Mouse (Mus musculus) hindbrain, embryonic 16.5 days (tissue): Measurements from ENCODE around the gene Gas7. TPM values are rescaled to one million over a fixed set of nuclear protein-coding genes. Genes with fewer than 3 reads are reported as not detected.

Experiments
- ATAC-seq: fragments of 200-750 bp; cut with Nextera tagmentation; 2 replicates; pipeline ENCODE4 v1.8.0; 2017; ENCODE audit warnings: moderate TSS enrichment, moderate library complexity
- H3K27ac ChIP-seq: fragments of 300-500 bp; sonication (generic); 2 replicates; pipeline ENCODE4 v1.5.1; 2014; ENCODE audit warnings: low read depth, mild to moderate bottlenecking, control low read depth, low read length, moderate library complexity
- H3K27me3 ChIP-seq: fragments of 300-500 bp; sonication (generic); replicated peaks from 2 replicates; pipeline ENCODE4 v1.6.1; 2014; ENCODE audit warnings: low read length; ENCODE audit not compliant: control insufficient read depth, insufficient read depth
- H3K36me3 ChIP-seq: fragments of 300-500 bp; sonication (generic); 2 replicates; pipeline ENCODE4 v1.6.1; 2014; ENCODE audit warnings: mild to moderate bottlenecking, low read length, moderate library complexity, mixed read lengths; ENCODE audit not compliant: control insufficient read depth, insufficient read depth
- H3K4me1 ChIP-seq: fragments of 300-500 bp; sonication (generic); 2 replicates; pipeline ENCODE4 v1.6.1; 2014; ENCODE audit warnings: low read depth, low read length; ENCODE audit not compliant: control insufficient read depth, insufficient read depth
- H3K4me2 ChIP-seq: fragments of 300-500 bp; sonication (generic); 2 replicates; pipeline ENCODE4 v1.6.1; 2014; ENCODE audit warnings: mild to moderate bottlenecking, low read length, control low read depth, moderate library complexity
- H3K4me3 ChIP-seq: fragments of 300-500 bp; sonication (generic); 2 replicates; pipeline ENCODE4 v1.5.1; 2014; ENCODE audit warnings: mild to moderate bottlenecking, low read length, control low read depth, moderate library complexity
- H3K9ac ChIP-seq: fragments of 300-500 bp; sonication (generic); 2 replicates; pipeline ENCODE4 v1.6.1; 2014; ENCODE audit warnings: low read depth, mild to moderate bottlenecking, control low read depth, low read length, moderate library complexity
- H3K9me3 ChIP-seq: fragments of 300-500 bp; sonication (generic); 2 replicates; pipeline ENCODE4 v1.6.1; 2014; ENCODE audit warnings: mild to moderate bottlenecking, low read length, moderate library complexity; ENCODE audit not compliant: control insufficient read depth
- WGBS: fragments of 180-500 bp; shearing (Covaris S2); extraction: QIAGEN DNeasy Blood & Tissue Kit; methylation state at CpG from one replicate; pipeline ENCODE4 v1.1.7; 2014; 5-methylcytosine and 5-hydroxymethylcytosine counted together
- polyA plus RNA-seq: library from polyadenylated mRNA; unstranded; fragments of >200 nt; fragmentation: Nextera tagmentation; extraction: Ambion mirVana; gene quantifications from 2 replicates; pipeline ENCODE4 v1.2.1, GENCODE M21; 2015

The Gas7 gene
- polyA plus RNA-seq, 1 experiment from 2014 or later, result 34.8 TPM

GRCm38 (mm10) chr11:67667531-67668332 lies 212.5 kb downstream of the Gas7 start:
- no peaks in the 10 kb centered on the region for H3K36me3 ChIP-seq
- no peak overlapping the region; the same call in 1 of the 2 replicates for H3K27ac ChIP-seq
- WGBS, result 64% methylated on average over 13 of the region's 13 CpGs
- H3K9ac ChIP-seq, result no peak overlapping the region
- no peaks in the 10 kb centered on the region for H3K9me3 ChIP-seq
- peaks cover 8% of the 10 kb centered on the region for H3K4me1 ChIP-seq
- no peak overlapping the region for H3K4me3 ChIP-seq
- H3K4me2 ChIP-seq, result no peak overlapping the region
- ATAC-seq, result peak; percentile 76
- H3K27me3 ChIP-seq, result no peaks in the 10 kb centered on the region

GRCm38 (mm10) chr11:67668460-67669007 lies 213.3 kb downstream of the Gas7 start:
- Histone ChIP-seq H3K36me3 (no peaks in the 10 kb centered on the region), H3K9ac (no peak overlapping the region), H3K4me2 (no peak overlapping the region), H3K4me3 (no peak overlapping the region), H3K9me3 (no peaks in the 10 kb centered on the region), H3K4me1 (peaks cover 8% of the 10 kb centered on the region), H3K27ac (no peak overlapping the region), H3K27me3 (no peaks in the 10 kb centered on the region)
- WGBS, result 94% methylated on average over 3 of the region's 3 CpGs
- ATAC-seq, result no peak

GRCm38 (mm10) chr11:67670031-67670430 lies 214.8 kb downstream of the Gas7 start:
- Histone ChIP-seq H3K9ac (no peak overlapping the region), H3K4me2 (no peak overlapping the region), H3K4me3 (no peak overlapping the region), H3K27me3 (no peaks in the 10 kb centered on the region), H3K4me1 (peaks cover 8% of the 10 kb centered on the region), H3K36me3 (no peaks in the 10 kb centered on the region), H3K27ac (no peak overlapping the region), H3K9me3 (no peaks in the 10 kb centered on the region)
- 97% methylated on average over 6 of the region's 6 CpGs for WGBS
- no peak for ATAC-seq

- no peak for ATAC-seq
- H3K36me3 ChIP-seq, result no peaks in the 10 kb centered on the region
- H3K9me3 ChIP-seq, result no peaks in the 10 kb centered on the region
- no peaks in the 10 kb centered on the region for H3K27me3 ChIP-seq
- H3K4me1 ChIP-seq, result peaks cover 8% of the 10 kb centered on the region
- H3K4me3 ChIP-seq, result no peak overlapping the region
- 85% methylated on average over 5 of the region's 5 CpGs for WGBS
- no peak overlapping the region for H3K27ac ChIP-seq
- H3K4me2 ChIP-seq, result no peak overlapping the region
- no peak overlapping the region for H3K9ac ChIP-seq
These were observed 216.9 kb downstream of the Gas7 start for GRCm38 (mm10) chr11:67672140-67672539.

GRCm38 (mm10) chr11:67675562-67676540 lies 220.6 kb downstream of the Gas7 start:
- H3K27me3 ChIP-seq, result no peaks in the 10 kb centered on the region
- no peaks in the 10 kb centered on the region for H3K4me1 ChIP-seq
- no peak overlapping the region for H3K9ac ChIP-seq
- H3K4me3 ChIP-seq, result no peak overlapping the region
- no peak overlapping the region for H3K27ac ChIP-seq
- 57% methylated on average over 12 of the region's 12 CpGs for WGBS
- H3K36me3 ChIP-seq, result no peaks in the 10 kb centered on the region
- no peak overlapping the region for H3K4me2 ChIP-seq
- no peaks in the 10 kb centered on the region for H3K9me3 ChIP-seq
- ATAC-seq, result peak; percentile 68

GRCm38 (mm10) chr11:67679300-67679699 lies 224.1 kb downstream of the Gas7 start:
- WGBS, result 74% methylated on average over 5 of the region's 5 CpGs

GRCm38 (mm10) chr11:67679930-67680329 lies 224.7 kb downstream of the Gas7 start:
- no peak overlapping the region for H3K4me2 ChIP-seq
- no peak overlapping the region for H3K9ac ChIP-seq
- no peak overlapping the region for H3K4me3 ChIP-seq
- H3K9me3 ChIP-seq, result no peaks in the 10 kb centered on the region
- no peaks in the 10 kb centered on the region for H3K36me3 ChIP-seq
- WGBS, result 83% methylated on average over 2 of the region's 2 CpGs
- H3K27me3 ChIP-seq, result no peaks in the 10 kb centered on the region
- ATAC-seq, result no peak
- H3K27ac ChIP-seq, result no peak overlapping the region
- no peaks in the 10 kb centered on the region for H3K4me1 ChIP-seq

More at GRCm38 (mm10) chr11:67679300-67679699, 224.1 kb downstream of the Gas7 start:
- H3K4me2 ChIP-seq, result no peak overlapping the region
- H3K36me3 ChIP-seq, result no peaks in the 10 kb centered on the region
- H3K9ac ChIP-seq, result no peak overlapping the region
- no peaks in the 10 kb centered on the region for H3K9me3 ChIP-seq
- H3K4me1 ChIP-seq, result no peaks in the 10 kb centered on the region
- ATAC-seq, result no peak
- no peak overlapping the region for H3K27ac ChIP-seq
- H3K4me3 ChIP-seq, result no peak overlapping the region
- H3K27me3 ChIP-seq, result no peaks in the 10 kb centered on the region

- WGBS, result 85% methylated on average over 3 of the region's 3 CpGs
- Histone ChIP-seq H3K36me3 (no peaks in the 10 kb centered on the region), H3K4me1 (no peaks in the 10 kb centered on the region; the same call in 1 of the 2 replicates)
These were observed 226.6 kb downstream of the Gas7 start for GRCm38 (mm10) chr11:67681871-67682270.

GRCm38 (mm10) chr11:67686109-67686508 lies 230.9 kb downstream of the Gas7 start:
- 52% methylated on average over 2 of the region's 2 CpGs for WGBS
- H3K9me3 ChIP-seq, result no peaks in the 10 kb centered on the region

More at GRCm38 (mm10) chr11:67681871-67682270, 226.6 kb downstream of the Gas7 start:
- no peak overlapping the region for H3K4me2 ChIP-seq
- H3K27ac ChIP-seq, result no peak overlapping the region
- no peak overlapping the region for H3K4me3 ChIP-seq
- H3K27me3 ChIP-seq, result no peaks in the 10 kb centered on the region
- no peak for ATAC-seq
- H3K9me3 ChIP-seq, result no peaks in the 10 kb centered on the region
- no peak overlapping the region for H3K9ac ChIP-seq

More at GRCm38 (mm10) chr11:67686109-67686508, 230.9 kb downstream of the Gas7 start:
- H3K27ac ChIP-seq, result no peak overlapping the region
- no peaks in the 10 kb centered on the region for H3K36me3 ChIP-seq
- no peaks in the 10 kb centered on the region; the same call in 1 of the 2 replicates for H3K4me1 ChIP-seq
- no peaks in the 10 kb centered on the region for H3K27me3 ChIP-seq
- ATAC-seq, result no peak
- H3K4me3 ChIP-seq, result no peak overlapping the region
- no peak overlapping the region for H3K4me2 ChIP-seq
- no peak overlapping the region for H3K9ac ChIP-seq
